Mouse (Mus musculus) stomach, postnatal 0 days (tissue): ENCODE measurements at regions not wholly inside any gene's neighbourhood (a gene's known extent, or its start where the extent isn't known, plus 50 kb on each side); places are given as distances from the start of the nearest gene placed in this dataset.

ENCODE experiments used
- CTCF ChIP-seq: IDR thresholded peaks from 2 replicates; pipeline ENCODE4 v1.5.1; 2016; ENCODE audit warnings: antibody characterized with exemption, low read depth, mild to moderate bottlenecking, moderate library complexity
- EP300 ChIP-seq: optimal IDR thresholded peaks from 2 replicates; pipeline ENCODE3; 2016; ENCODE audit warnings: antibody characterized with exemption

GRCm38 (mm10) chr15:38570144-38570543 is 1144.8 kb downstream of the 4930447A16Rik start:
- TF ChIP-seq CTCF (no peak), EP300 (no peak)
